Mouse (Mus musculus) kidney, adult 9 months (tissue): ENCODE data around the gene Trmt10b.

ENCODE experiments used
- DNase-seq: peaks from one replicate; pipeline ENCODE4 v3.0.0; 2022

Gene Trmt10b

DNA sequence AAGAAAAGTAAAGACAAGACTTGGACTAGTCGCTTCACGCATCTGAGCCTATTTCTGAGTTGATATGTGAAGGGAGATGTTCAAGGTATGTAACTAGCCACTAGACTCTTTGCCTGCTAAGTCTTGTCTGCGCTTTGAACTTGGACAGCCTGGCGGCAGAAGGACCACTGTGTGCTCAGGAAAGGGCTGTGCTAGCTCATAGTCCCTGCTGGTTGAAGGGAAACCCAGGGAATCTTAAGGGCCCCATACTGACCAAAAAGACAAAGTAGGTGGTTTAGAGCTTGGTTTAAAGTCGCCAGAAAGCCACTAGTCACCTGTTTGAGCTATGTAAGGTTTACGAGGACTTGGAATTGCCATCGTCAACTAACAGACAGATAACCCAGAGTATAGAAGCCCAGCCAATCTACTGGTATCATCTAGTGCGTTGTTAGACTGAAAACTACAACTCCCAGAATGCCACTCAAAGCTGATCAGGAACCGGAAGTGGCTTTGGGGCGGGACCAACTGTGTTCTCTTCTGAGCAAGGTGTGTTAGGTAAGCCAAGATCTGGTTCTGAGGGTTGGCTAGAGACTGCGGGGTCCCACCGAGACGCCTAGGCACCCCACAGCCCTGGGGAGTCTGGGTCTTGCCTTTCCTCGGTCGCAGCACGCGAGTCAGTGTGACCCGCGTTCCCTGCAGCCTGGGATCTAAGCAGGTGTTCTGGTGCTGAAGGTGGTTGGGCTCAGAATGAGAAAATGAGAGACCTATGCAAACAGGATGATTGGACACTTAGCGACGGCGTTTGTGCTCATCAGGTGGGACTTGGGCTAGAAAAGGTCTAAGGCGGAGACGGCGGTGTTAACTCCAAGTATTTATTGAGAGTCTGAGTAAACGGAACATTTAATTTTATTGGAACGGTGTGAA is at the start of gene Trmt10b:
Trmt10b (plus strand) TSS at position 466 of the 903 bp plus-strand sequence.
- DNase-seq = peak; percentile 83

GRCm38 (mm10) chr4:45251265-45251664 is 45.7 kb upstream of the Trmt10b start:
- DNase-seq = no peak

GRCm38 (mm10) chr4:45252861-45253262 is 44.1 kb upstream of the Trmt10b start:
- DNase-seq = no peak

- no peak for DNase-seq
These were observed 42.9 kb upstream of the Trmt10b start for GRCm38 (mm10) chr4:45253839-45254601.

DNA sequence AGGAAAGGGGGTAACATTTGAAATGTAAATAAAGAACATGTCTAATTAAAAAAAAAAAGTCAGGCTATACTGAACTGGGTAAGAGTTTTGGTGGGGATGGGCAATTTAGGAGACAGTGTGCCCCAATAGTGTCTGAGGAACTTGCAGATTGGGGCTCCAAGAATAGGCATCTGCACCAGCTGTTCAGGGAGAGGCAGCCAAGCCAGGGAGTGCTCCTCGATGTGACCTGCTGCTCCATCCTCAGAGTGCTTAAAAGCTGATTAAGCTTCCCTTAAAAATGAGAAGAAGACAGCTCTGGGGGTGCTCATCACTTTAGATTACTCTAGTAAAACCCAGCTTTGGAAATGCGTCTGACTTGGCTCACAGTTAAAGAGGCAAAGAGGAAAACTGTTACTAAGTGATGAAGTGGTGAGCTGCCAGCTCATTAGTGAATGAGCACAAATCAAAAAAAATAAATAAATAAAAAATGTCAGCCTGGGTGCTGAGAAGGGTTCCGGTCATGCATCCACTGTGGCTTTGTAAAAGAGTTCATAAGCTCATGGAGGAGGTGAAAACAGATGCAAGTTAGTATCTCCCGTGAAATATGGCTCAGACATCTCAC is 37.6 kb upstream of the Trmt10b start:
- DNase-seq = no peak

DNA sequence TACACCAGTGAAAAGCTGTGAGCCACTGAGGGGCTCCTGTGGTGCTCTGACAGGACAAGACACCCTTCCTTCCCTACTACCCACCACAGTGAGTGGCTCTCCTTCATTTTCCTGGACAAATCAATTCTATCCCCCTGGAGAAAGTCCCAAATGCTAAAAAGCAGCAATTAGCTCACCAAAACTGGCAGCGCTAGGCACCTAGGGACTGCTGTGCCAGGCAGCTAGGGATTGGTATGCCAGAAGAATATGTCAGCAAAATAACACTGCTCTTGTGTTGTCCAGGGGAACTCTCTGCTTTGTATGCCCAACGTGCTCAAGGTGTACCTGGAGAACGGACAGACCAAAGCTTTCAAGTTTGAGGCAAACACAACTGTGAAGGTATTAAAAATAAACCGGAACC is 35.4 kb upstream of the Trmt10b start:
- no peak for DNase-seq

DNA sequence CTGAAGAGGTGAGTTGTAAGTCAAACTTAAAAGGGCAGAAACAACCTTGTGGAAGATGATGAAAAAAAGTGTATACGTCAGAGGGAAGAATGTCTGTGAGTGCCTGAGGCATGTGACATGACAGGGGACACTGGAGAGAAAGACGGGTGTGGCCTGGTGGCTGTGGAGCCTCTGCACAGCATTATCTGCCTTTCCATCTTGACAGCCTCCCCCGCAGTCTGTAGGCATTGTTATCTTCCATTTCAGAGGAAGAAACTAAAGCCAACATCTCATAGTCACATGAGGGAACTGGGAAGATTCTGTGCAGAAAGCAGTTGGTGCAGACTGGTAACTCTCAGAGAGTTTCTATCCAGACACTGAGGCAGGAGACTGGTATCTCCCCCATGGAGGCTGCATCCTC is 29.0 kb upstream of the Trmt10b start:
- DNase-seq = no peak

DNA sequence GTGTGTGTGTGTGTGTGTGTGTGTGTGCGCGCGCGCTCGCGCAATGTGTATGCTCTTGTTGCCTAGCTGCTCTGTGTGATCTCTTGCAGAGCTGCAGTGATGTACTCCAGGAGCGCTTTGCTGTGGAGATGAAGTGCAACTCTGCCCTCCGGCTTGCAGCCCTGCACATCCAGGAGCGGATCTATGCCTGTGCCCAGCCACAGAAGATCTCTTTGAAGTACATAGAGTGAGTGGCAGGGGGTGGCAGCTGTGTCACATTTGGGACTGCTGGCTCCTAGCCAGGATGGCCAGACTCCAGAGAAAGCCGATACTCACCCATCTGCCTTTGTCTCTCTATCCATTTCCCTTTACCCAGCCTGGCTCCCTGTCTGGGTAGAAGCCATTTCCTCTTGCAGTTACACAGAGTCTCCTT is 25.9 kb upstream of the Trmt10b start:
- peak; percentile 10 for DNase-seq

- no peak for DNase-seq
These were observed 21.2 kb upstream of the Trmt10b start for GRCm38 (mm10) chr4:45275770-45276169.

DNA sequence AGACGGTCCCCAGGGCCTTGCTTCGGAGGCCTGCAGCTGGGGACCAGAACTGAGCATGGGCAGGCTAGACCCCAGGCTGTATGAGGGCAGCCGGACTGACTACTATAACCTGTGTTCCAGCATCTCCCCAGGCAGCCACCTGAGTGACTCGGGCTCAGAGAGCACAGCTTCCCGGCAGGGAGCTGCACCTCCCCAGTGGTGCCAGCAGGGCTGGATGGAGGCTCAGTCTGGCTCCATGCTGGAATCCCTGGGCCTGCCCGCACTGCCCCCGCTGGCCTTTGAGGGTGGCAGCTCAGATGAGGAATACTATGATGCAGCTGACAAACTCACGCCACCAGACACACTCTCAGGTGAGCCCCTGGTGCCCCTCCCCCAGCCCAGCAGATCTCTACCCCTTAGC is 17.6 kb upstream of the Trmt10b start:
- DNase-seq = no peak

DNA sequence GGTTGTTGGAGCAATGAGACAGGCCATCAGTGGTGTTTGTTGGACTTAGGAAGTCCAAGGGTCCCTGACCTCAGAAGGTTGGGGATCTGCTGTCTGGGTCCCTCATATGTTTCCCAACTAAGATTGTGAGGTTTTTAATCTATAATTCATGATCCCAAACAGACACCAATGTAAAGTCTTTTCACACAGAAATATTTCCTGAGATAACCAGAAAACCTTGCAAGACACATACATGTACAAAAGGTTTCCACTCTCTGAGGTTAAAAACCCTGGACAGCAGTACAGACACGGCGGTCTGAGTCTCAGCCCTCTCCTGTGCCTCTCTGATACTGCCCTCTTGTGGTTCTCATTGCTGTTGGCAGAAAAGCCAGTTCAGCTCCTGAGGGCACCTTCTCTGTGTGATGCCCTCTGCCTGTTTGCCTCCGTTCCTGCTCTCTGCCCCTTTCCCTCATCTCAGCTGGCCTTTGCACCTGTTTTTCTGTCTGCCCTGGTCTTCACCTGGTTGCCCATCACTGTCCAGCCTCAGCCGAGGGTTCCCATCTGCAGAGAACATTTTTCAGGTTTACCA is 16.9 kb upstream of the Trmt10b start:
- DNase-seq = peak; percentile 81

DNA sequence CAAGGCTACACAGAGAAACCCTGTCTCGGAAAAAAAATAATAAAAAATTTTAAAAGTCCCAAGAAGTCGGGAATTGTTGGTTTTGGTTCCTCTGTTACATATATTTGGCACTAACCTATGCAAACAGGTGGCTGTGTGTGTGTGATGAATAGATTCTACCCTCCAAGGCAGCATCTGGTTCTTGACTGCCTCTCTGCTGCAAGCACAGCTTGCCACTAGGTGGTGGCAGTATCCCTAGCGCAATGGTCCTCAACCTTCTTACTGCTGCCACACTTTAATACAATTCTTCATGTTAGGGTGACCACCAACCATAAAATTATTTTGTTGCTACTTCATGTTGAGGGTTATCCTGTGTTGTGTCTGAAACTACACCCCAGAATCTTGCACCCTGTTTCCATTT is 10.6 kb upstream of the Trmt10b start:
- DNase-seq = no peak

- no peak for DNase-seq
These were observed 9.0 kb upstream of the Trmt10b start for GRCm38 (mm10) chr4:45287906-45288305.

DNA sequence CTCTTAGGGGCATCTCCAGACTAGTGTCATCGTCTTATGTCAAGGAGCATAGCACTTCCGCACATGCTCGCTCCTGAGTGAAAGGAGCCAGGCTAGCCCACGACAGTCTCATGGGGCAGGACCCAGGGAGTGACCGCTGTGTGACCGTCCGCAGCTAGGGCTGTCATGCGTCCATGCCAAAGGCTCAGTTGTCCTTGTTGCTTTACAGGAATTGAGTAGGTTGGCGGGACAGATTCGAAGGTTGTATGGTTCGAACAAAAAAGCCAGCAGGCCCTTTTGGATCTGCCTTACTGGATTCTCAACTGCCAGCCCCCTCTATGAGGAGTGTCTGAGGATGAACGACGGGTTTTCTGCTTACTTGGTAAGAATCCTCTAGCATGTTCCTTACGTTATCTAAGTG is 8.6 kb downstream of the Trmt10b start:
- no peak for DNase-seq

GRCm38 (mm10) chr4:45308046-45308445 is 11.1 kb downstream of the Trmt10b start:
- no peak for DNase-seq

DNA sequence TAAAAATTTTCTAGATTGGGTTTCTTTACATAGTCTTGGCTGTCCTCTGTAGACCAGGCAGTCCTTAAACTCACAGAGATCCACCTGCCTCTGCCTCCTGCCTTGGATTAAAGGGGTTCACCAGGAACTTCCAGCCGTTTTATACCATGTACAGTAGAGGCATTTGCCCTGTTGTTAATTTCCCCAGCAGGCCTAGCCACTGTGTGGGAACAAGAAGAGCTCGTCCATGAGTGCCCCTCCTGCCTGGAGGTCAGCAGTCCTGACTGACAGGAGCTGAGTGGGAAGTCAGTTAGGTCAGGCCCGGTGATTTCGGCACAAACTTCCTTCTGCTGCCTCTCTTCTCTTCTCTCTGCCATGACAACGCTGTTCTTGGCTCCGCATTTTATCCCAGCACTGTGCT is 11.7 kb downstream of the Trmt10b start:
- DNase-seq = no peak

GRCm38 (mm10) chr4:45311056-45311455 is 14.1 kb downstream of the Trmt10b start:
- DNase-seq = no peak

- DNase-seq = peak; percentile 91
These were observed 23.4 kb downstream of the Trmt10b start for GRCm38 (mm10) chr4:45320159-45320816.

- DNase-seq = no peak
These were observed 34.2 kb downstream of the Trmt10b start for GRCm38 (mm10) chr4:45331139-45331538.

- no peak for DNase-seq
These were observed 35.5 kb downstream of the Trmt10b start for GRCm38 (mm10) chr4:45332466-45332865.

- peak; percentile 11 for DNase-seq
These were observed 44.3 kb downstream of the Trmt10b start for GRCm38 (mm10) chr4:45341226-45341625.

DNA sequence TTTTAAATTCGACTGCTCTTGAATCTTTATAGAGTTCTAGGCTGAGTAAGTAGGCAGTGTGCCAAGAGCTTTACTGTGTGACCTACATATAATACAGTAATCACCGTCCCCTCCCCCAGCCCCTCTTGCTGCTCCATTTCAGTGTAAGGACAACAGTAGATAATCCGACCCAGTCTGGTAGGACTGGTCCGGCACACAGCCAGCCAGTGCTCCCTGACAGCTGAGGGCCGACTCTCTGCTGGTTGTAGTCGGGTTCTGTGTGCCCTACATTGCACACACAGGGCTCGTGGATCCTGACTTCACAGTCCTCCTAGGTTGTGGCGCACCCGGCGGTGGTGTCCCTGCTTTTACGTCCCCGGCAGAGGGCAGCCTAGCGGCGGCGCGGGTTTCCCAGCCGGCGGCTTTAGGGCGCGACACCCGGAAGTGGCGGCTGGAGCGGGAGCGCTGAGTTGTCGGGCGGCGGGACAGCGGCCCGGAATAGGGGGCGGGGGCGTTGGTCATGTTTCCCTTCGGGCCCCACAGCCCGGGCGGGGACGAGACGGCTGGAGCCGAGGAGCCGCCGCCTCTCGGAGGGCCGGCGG is 44.8 kb downstream of the Trmt10b start, which contains the start of gene Dcaf10:
Dcaf10 (plus strand) TSS at position 433 of the 581 bp plus-strand sequence.
- DNase-seq = peak; percentile 92
